9 mouse cellular contexts compared by ENCODE assay signal in the genomic region with DNA sequence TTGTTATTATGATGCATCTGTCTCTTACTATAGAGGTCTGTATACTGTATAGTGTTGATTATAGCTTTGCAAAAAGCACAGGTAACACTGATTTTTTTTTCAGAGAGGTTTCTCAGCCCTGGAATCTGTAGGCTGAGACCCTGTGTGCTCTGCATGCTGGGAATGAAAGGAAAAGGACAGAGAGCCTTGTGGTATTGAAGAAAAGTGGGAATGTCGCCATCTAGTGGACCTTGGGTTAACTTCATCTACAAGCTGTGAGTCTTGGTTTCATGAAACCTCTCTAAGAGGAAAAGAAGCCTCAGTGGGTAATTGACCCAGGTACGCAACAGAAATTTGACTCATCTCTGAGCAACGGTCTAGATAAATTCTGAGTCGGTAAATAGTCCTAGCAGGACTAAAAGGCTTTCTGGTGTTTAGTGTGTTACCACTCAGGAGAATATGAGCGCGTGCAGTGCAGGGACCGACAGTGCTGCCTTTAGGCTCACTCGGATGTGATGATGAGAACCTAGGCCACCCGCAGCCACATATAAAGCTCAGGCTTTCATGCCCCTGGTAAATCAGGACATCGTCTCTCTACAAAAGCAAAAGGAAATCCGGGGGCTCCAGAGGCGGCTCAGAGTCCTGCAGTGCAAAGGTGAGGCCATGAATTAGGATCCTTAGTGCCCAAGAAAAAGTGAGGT.
A peak's percentile ranks its signal among the peaks of the same experiment; 100 is the strongest.
DNase-seq lines count a peak whose midpoint lies in the region; ATAC-seq and TF ChIP-seq lines count a peak whose summit lies in the region.
"Had no signal": no experiment of that assay in that cellular context is flagged by ENCODE, and none has a peak within 500 bp of the region (broad histone marks: within the 10 kb centered on the region; RNA-seq: fewer than 3 reads in every experiment).

No protein-coding gene starts in this region.

- no peak overlapping the region for H3K4me3 ChIP-seq in forebrain, embryonic 13.5 days
- no peak overlapping the region for H3K4me3 ChIP-seq in midbrain, postnatal 0 days (ENCODE audit: low read depth, low read length)
- H3K4me3 ChIP-seq: limb, embryonic 13.5 days had no signal

- no peaks in the 10 kb centered on the region for H3K9me3 ChIP-seq in forebrain, embryonic 13.5 days (replicated peaks)
- no peaks in the 10 kb centered on the region for H3K9me3 ChIP-seq in midbrain, postnatal 0 days (ENCODE audit: low read length)
- H3K9me3 ChIP-seq: limb, embryonic 13.5 days had no signal

- no peak overlapping the region for H3K27ac ChIP-seq in forebrain, embryonic 13.5 days
- H3K27ac ChIP-seq in midbrain, postnatal 0 days (ENCODE audit: low read depth, low read length), result no peak overlapping the region
- H3K27ac ChIP-seq: limb, embryonic 13.5 days had no signal

- TF ChIP-seq CTCF in midbrain, postnatal 0 days (IDR thresholded peaks at IDR 0.05), result peak; percentile 86

- H3K9ac ChIP-seq in forebrain, embryonic 13.5 days, result no peak overlapping the region
- no peak overlapping the region for H3K9ac ChIP-seq in midbrain, postnatal 0 days (replicated peaks; ENCODE audit: low read length, poor library complexity, severe bottlenecking)
- H3K9ac ChIP-seq: limb, embryonic 13.5 days had no signal

- no peaks in the 10 kb centered on the region; the same call in 1 of the 2 replicates for H3K27me3 ChIP-seq in forebrain, embryonic 13.5 days
- no peaks in the 10 kb centered on the region for H3K27me3 ChIP-seq in midbrain, postnatal 0 days (ENCODE audit: insufficient read depth, low read length)
- H3K27me3 ChIP-seq: limb, embryonic 13.5 days had no signal

- H3K36me3 ChIP-seq in forebrain, embryonic 13.5 days (ENCODE audit: poor library complexity, severe bottlenecking), result no peaks in the 10 kb centered on the region
- no peaks in the 10 kb centered on the region for H3K36me3 ChIP-seq in midbrain, postnatal 0 days (ENCODE audit: insufficient read depth, low read length)
- H3K36me3 ChIP-seq: limb, embryonic 13.5 days had no signal

- peak; percentile 42 to 56 for DNase-seq in left cerebral cortex, adult 18-20 months (ENCODE audit: low spot score in 2 of 2)
- no peak for DNase-seq in left cerebral cortex, adult 11 months (ENCODE audit: low spot score)
- DNase-seq in adrenal gland, postnatal 14 days, result peak; percentile 10
- DNase-seq in layer of hippocampus, adult 11-12 months (ENCODE audit: low spot score), result peak; percentile 56
- peak; percentile 86 for DNase-seq in midbrain, postnatal 0 days (ENCODE audit: low spot score)
- no peak for DNase-seq in spleen, postnatal 4 days (ENCODE audit: low spot score in 2 of 2)
- no peak for DNase-seq in T-cell, adult 2 months (ENCODE audit: low spot score)

- no peaks in the 10 kb centered on the region for H3K4me1 ChIP-seq in forebrain, embryonic 13.5 days
- H3K4me1 ChIP-seq in midbrain, postnatal 0 days (ENCODE audit: insufficient read depth, low read length), result no peaks in the 10 kb centered on the region
- H3K4me1 ChIP-seq: limb, embryonic 13.5 days had no signal

- 49% methylated on average over 12 of the region's 12 CpGs for WGBS in forebrain, embryonic 13.5 days
- 54% methylated on average over 12 of the region's 12 CpGs for WGBS in midbrain, postnatal 0 days

- ATAC-seq in forebrain, embryonic 13.5 days, result 0 out of 2 replicates have a peak, but pooled peaks have one; percentile 50
- ATAC-seq in midbrain, postnatal 0 days (ENCODE audit: low FRiP score), result 0 out of 2 replicates have a peak, but pooled peaks have one; percentile 44

- 0 out of 2 replicates have a peak overlapping the region, but pooled peaks have one; percentile 3 for H3K4me2 ChIP-seq in forebrain, embryonic 13.5 days
- no peak overlapping the region for H3K4me2 ChIP-seq in midbrain, postnatal 0 days (ENCODE audit: low read depth, low read length, poor library complexity, severe bottlenecking)
- H3K4me2 ChIP-seq: limb, embryonic 13.5 days had no signal

Comparison
In these comparisons a context has a peak if more than half of its experiments do, and no peak if none do; other contexts are left out.
1. DNase-seq: peak in left cerebral cortex, adult 18-20 months (2 of 2), adrenal gland, postnatal 14 days (single experiment), layer of hippocampus, adult 11-12 months (single experiment) and midbrain, postnatal 0 days (single experiment); none in left cerebral cortex, adult 11 months (single experiment), spleen, postnatal 4 days (0 of 2) and T-cell, adult 2 months (single experiment).